Mouse (Mus musculus): ENCODE measurements at regions not wholly inside any gene's neighbourhood (a gene's known extent, or its start where the extent isn't known, plus 50 kb on each side); places are given as distances from the start of the nearest gene placed in this dataset.

DNA sequence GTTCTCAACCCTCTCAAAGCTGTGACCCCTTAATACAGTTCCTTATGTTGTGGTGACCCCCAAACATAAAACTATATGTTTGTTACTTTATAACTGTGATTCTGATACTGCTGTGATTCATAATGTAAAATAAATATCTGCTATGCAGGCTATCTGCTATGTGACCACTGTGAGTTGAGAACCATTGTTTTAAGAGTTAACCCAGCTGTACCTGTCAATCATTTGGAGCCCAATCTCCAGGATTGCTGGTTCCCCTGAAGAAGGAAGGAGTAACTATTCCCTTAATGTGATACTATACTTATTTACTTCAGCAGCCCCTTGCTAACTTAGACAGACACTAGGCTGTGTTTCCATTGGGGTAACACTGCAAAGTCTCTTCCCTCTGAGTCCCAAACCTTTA is 400.5 kb downstream of the Nbas start:
- no peak for ATAC-seq (ENCODE audit: low TSS enrichment)

DNA sequence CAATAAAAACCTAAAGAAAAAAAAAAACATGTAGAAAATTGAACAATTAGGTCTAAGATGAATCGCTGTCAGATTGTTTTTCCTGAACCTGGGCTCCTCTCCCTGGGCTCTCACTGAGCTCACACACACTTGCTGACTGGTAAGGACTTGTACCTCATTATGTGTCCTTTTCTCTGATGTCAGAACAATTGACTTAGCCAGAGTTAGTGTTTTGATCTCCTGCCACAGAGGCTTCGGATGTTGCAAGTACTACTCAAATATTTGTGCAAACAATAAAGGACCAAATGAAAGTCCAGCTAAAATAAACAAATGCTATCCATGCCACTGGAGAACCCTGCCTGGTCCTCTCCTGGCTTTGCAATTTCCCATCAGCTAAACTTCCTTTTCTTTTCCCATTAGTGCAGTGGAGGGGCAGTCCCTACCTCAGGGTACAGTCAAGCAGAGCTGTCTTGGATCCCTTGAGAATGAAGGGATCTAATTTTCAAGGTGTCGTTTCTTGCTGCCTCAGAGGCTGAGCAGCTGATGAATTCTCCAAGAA is 399.6 kb downstream of the Nbas start:
- ATAC-seq (ENCODE audit: low TSS enrichment), result no peak

DNA sequence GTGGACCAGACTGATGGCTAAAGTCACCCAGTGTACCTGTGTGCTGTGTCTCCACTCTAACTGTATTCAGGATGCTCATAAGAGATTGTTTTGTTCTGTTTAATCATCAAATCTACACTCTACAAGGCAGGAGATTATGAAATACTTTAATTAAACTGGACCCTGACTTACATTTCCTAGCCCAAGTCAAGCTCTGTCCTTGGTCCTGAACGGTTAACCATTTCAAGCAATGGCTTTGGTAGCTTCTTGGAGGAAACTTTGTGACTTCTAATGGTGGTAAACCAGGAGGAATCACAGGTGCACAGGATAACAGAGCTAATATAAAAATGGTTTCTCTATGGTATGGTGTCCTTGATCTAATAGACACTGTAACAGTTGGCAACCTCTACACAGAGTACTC is 370.4 kb downstream of the Nbas start:
- no peak for ATAC-seq (ENCODE audit: low TSS enrichment)
